Mouse (Mus musculus): ENCODE measurements at regions not wholly inside any gene's neighbourhood (a gene's known extent, or its start where the extent isn't known, plus 50 kb on each side); places are given as distances from the start of the nearest gene placed in this dataset.

- Histone ChIP-seq H3K4me2 (replicated peaks; ENCODE audit: low read depth, low read length) (no peak overlapping the region), H3K4me1 (replicated peaks; ENCODE audit: control insufficient read depth, insufficient read depth, low read length) (no peaks in the 10 kb centered on the region), H3K36me3 (ENCODE audit: control insufficient read depth, insufficient read depth, low read length) (no peaks in the 10 kb centered on the region), H3K27me3 (ENCODE audit: control insufficient read depth, insufficient read depth, low read length) (no peaks in the 10 kb centered on the region), H3K27ac (ENCODE audit: low read depth, low read length) (no peak overlapping the region), H3K9me3 (ENCODE audit: control insufficient read depth, low read length) (no peaks in the 10 kb centered on the region), H3K4me3 (ENCODE audit: low read depth, low read length) (no peak overlapping the region), H3K9ac (ENCODE audit: low read depth, low read length) (no peak overlapping the region)
- 82% methylated on average over 3 of the region's 3 CpGs for WGBS
- DNase-seq (ENCODE audit: low spot score) (no peak), ATAC-seq (ENCODE audit: low FRiP score) (no peak)
Measured at GRCm38 (mm10) chr10:124338923-124339322, 1050.3 kb downstream of the Slc16a7 start.

- no peak overlapping the region for H3K4me3 ChIP-seq (ENCODE audit: low read depth, low read length)
- no peaks in the 10 kb centered on the region for H3K27me3 ChIP-seq (ENCODE audit: control insufficient read depth, insufficient read depth, low read length)
- no peaks in the 10 kb centered on the region for H3K36me3 ChIP-seq (ENCODE audit: control insufficient read depth, insufficient read depth, low read length)
- H3K4me2 ChIP-seq (replicated peaks; ENCODE audit: low read depth, low read length): no peak overlapping the region
- no peak overlapping the region for H3K27ac ChIP-seq (ENCODE audit: low read depth, low read length)
- 83% methylated on average over 2 of the region's 2 CpGs for WGBS
- ATAC-seq (ENCODE audit: low FRiP score) (no peak), DNase-seq (ENCODE audit: low spot score) (peak; percentile 4)
- no peaks in the 10 kb centered on the region for H3K9me3 ChIP-seq (ENCODE audit: control insufficient read depth, low read length)
- H3K4me1 ChIP-seq (replicated peaks; ENCODE audit: control insufficient read depth, insufficient read depth, low read length): no peaks in the 10 kb centered on the region
- no peak overlapping the region for H3K9ac ChIP-seq (ENCODE audit: low read depth, low read length)
Measured at GRCm38 (mm10) chr10:124349300-124349699, 1040.0 kb downstream of the Slc16a7 start.

GRCm38 (mm10) chr10:124362795-124363194, 1026.5 kb downstream of the Slc16a7 start:
- DNase-seq (ENCODE audit: low spot score) (no peak), ATAC-seq (ENCODE audit: low FRiP score) (no peak)
- Histone ChIP-seq H3K27ac (ENCODE audit: low read depth, low read length) (no peak overlapping the region), H3K27me3 (ENCODE audit: control insufficient read depth, insufficient read depth, low read length) (no peaks in the 10 kb centered on the region), H3K4me3 (ENCODE audit: low read depth, low read length) (no peak overlapping the region), H3K4me2 (replicated peaks; ENCODE audit: low read depth, low read length) (no peak overlapping the region), H3K4me1 (replicated peaks; ENCODE audit: control insufficient read depth, insufficient read depth, low read length) (no peaks in the 10 kb centered on the region), H3K36me3 (ENCODE audit: control insufficient read depth, insufficient read depth, low read length) (no peaks in the 10 kb centered on the region), H3K9me3 (ENCODE audit: control insufficient read depth, low read length) (no peaks in the 10 kb centered on the region), H3K9ac (ENCODE audit: low read depth, low read length) (no peak overlapping the region)

GRCm38 (mm10) chr10:124370994-124371393, 1018.3 kb downstream of the Slc16a7 start:
- Histone ChIP-seq H3K27me3 (ENCODE audit: control insufficient read depth, insufficient read depth, low read length) (no peaks in the 10 kb centered on the region), H3K4me1 (replicated peaks; ENCODE audit: control insufficient read depth, insufficient read depth, low read length) (no peaks in the 10 kb centered on the region), H3K9me3 (ENCODE audit: control insufficient read depth, low read length) (no peaks in the 10 kb centered on the region), H3K9ac (ENCODE audit: low read depth, low read length) (no peak overlapping the region), H3K27ac (ENCODE audit: low read depth, low read length) (no peak overlapping the region), H3K4me2 (replicated peaks; ENCODE audit: low read depth, low read length) (no peak overlapping the region), H3K36me3 (ENCODE audit: control insufficient read depth, insufficient read depth, low read length) (no peaks in the 10 kb centered on the region), H3K4me3 (ENCODE audit: low read depth, low read length) (no peak overlapping the region)
- DNase-seq (ENCODE audit: low spot score): no peak
- no peak for ATAC-seq (ENCODE audit: low FRiP score)
- WGBS: 80% methylated on average over 2 of the region's 2 CpGs

- no peaks in the 10 kb centered on the region for H3K27me3 ChIP-seq (ENCODE audit: control insufficient read depth, insufficient read depth, low read length)
- DNase-seq (ENCODE audit: low spot score) (no peak), ATAC-seq (ENCODE audit: low FRiP score) (no peak)
Measured at GRCm38 (mm10) chr10:124402647-124403046, 986.6 kb downstream of the Slc16a7 start.

GRCm38 (mm10) chr10:124409633-124410032, 979.6 kb downstream of the Slc16a7 start:
- Histone ChIP-seq H3K4me1 (replicated peaks; ENCODE audit: control insufficient read depth, insufficient read depth, low read length) (no peaks in the 10 kb centered on the region), H3K27me3 (ENCODE audit: control insufficient read depth, insufficient read depth, low read length) (no peaks in the 10 kb centered on the region), H3K27ac (ENCODE audit: low read depth, low read length) (no peak overlapping the region), H3K36me3 (ENCODE audit: control insufficient read depth, insufficient read depth, low read length) (no peaks in the 10 kb centered on the region), H3K4me2 (replicated peaks; ENCODE audit: low read depth, low read length) (no peak overlapping the region), H3K9me3 (ENCODE audit: control insufficient read depth, low read length) (no peaks in the 10 kb centered on the region), H3K9ac (ENCODE audit: low read depth, low read length) (no peak overlapping the region), H3K4me3 (ENCODE audit: low read depth, low read length) (no peak overlapping the region)
- DNase-seq (ENCODE audit: low spot score): no peak
- 76% methylated on average over 2 of the region's 2 CpGs for WGBS
- ATAC-seq (ENCODE audit: low FRiP score): no peak

More at GRCm38 (mm10) chr10:124402647-124403046, 986.6 kb downstream of the Slc16a7 start:
- no peaks in the 10 kb centered on the region for H3K36me3 ChIP-seq (ENCODE audit: control insufficient read depth, insufficient read depth, low read length)
- no peak overlapping the region for H3K9ac ChIP-seq (ENCODE audit: low read depth, low read length)
- no peaks in the 10 kb centered on the region for H3K4me1 ChIP-seq (replicated peaks; ENCODE audit: control insufficient read depth, insufficient read depth, low read length)
- H3K27ac ChIP-seq (ENCODE audit: low read depth, low read length): no peak overlapping the region
- no peaks in the 10 kb centered on the region for H3K9me3 ChIP-seq (ENCODE audit: control insufficient read depth, low read length)
- WGBS: 80% methylated on average over 2 of the region's 2 CpGs
- H3K4me3 ChIP-seq (ENCODE audit: low read depth, low read length): no peak overlapping the region
- no peak overlapping the region for H3K4me2 ChIP-seq (replicated peaks; ENCODE audit: low read depth, low read length)

GRCm38 (mm10) chr10:124416531-124416930, 972.7 kb downstream of the Slc16a7 start:
- 95% methylated on average over 6 of the region's 6 CpGs for WGBS
- Histone ChIP-seq H3K4me3 (ENCODE audit: low read depth, low read length) (no peak overlapping the region), H3K27ac (ENCODE audit: low read depth, low read length) (no peak overlapping the region), H3K4me2 (replicated peaks; ENCODE audit: low read depth, low read length) (no peak overlapping the region), H3K4me1 (replicated peaks; ENCODE audit: control insufficient read depth, insufficient read depth, low read length) (no peaks in the 10 kb centered on the region), H3K36me3 (ENCODE audit: control insufficient read depth, insufficient read depth, low read length) (no peaks in the 10 kb centered on the region), H3K9ac (ENCODE audit: low read depth, low read length) (no peak overlapping the region), H3K27me3 (ENCODE audit: control insufficient read depth, insufficient read depth, low read length) (no peaks in the 10 kb centered on the region), H3K9me3 (ENCODE audit: control insufficient read depth, low read length) (no peaks in the 10 kb centered on the region)
- ATAC-seq (ENCODE audit: low FRiP score): no peak
- DNase-seq (ENCODE audit: low spot score): no peak

- Histone ChIP-seq H3K9me3 (ENCODE audit: control insufficient read depth, low read length) (no peaks in the 10 kb centered on the region), H3K27me3 (ENCODE audit: control insufficient read depth, insufficient read depth, low read length) (no peaks in the 10 kb centered on the region), H3K36me3 (ENCODE audit: control insufficient read depth, insufficient read depth, low read length) (no peaks in the 10 kb centered on the region), H3K9ac (ENCODE audit: low read depth, low read length) (no peak overlapping the region), H3K4me3 (ENCODE audit: low read depth, low read length) (no peak overlapping the region), H3K4me1 (replicated peaks; ENCODE audit: control insufficient read depth, insufficient read depth, low read length) (no peaks in the 10 kb centered on the region), H3K4me2 (replicated peaks; ENCODE audit: low read depth, low read length) (no peak overlapping the region), H3K27ac (ENCODE audit: low read depth, low read length) (no peak overlapping the region)
- whole genome bisulfite sequencing: 49% methylated on average over 2 of the region's 2 CpGs
- ATAC-seq (ENCODE audit: low FRiP score) (no peak), DNase-seq (ENCODE audit: low spot score) (no peak)
Measured at GRCm38 (mm10) chr10:124423418-124423817, 965.8 kb downstream of the Slc16a7 start.
